Mouse (Mus musculus) cerebellum, adult 2 months (tissue): Measurements from ENCODE around the gene Gm28845. TPM values are rescaled to one million over a fixed set of nuclear protein-coding genes. Genes with fewer than 3 reads are reported as not detected.

ENCODE experiments used
- DNase-seq, 2 experiments: peaks; one replicate each; pipeline ENCODE4 v3.0.0; 2021
- H3K27ac ChIP-seq: fragments of 200-500 bp; 2 replicates; pipeline ENCODE4 v1.5.1; 2012; ENCODE audit warnings: low read length, control low read depth, inconsistent platforms; ENCODE audit not compliant: insufficient read depth
- H3K27me3 ChIP-seq: fragments of 200-500 bp; 2 replicates; pipeline ENCODE4 v1.6.1; 2012; ENCODE audit warnings: inconsistent platforms, mild to moderate bottlenecking, low read length, moderate library complexity; ENCODE audit not compliant: control insufficient read depth, insufficient read depth
- H3K4me1 ChIP-seq: fragments of 200-500 bp; 2 replicates; pipeline ENCODE4 v1.6.1; 2011; ENCODE audit warnings: low read length; ENCODE audit not compliant: control insufficient read depth, insufficient read depth
- H3K4me3 ChIP-seq: fragments of 200-500 bp; replicated peaks from 2 replicates; pipeline ENCODE3; 2011; ENCODE audit warnings: mild to moderate bottlenecking, low read depth, low read length, control low read depth; ENCODE audit not compliant: insufficient read depth
- CTCF ChIP-seq: fragments of 200-500 bp; IDR thresholded peaks from 2 replicates; pipeline ENCODE4 v1.5.1; 2011; ENCODE audit warnings: low read depth, mild to moderate bottlenecking, control low read depth, low read length, moderate library complexity, borderline replicate concordance; ENCODE audit not compliant: insufficient read depth
- POLR2A ChIP-seq: fragments of 200-500 bp; IDR thresholded peaks from 2 replicates; pipeline ENCODE4 v1.6.1; 2011; ENCODE audit warnings: low read length, control low read depth, borderline replicate concordance; ENCODE audit not compliant: insufficient read depth
- WGBS: fragments of 180-500 bp; shearing (Covaris S2); methylation state at CpG from one replicate; pipeline ENCODE4 v1.1.7; 2018; 5-methylcytosine and 5-hydroxymethylcytosine counted together
- polyA plus RNA-seq: library from polyadenylated mRNA; depleted of rRNA; stranded (reverse); fragments of >200 nt; gene quantifications from 2 replicates; pipeline ENCODE4 v1.2.3, GENCODE M21; 2012; rRNA removed

Gene Gm28845
- 0.82 and 1.0 TPM in 2 replicates for polyA plus RNA-seq

- Histone ChIP-seq H3K27me3 (no peaks in the 10 kb centered on the region), H3K4me3 (no peak within 1 kb of the TSS), H3K4me1 (no peaks in the 10 kb centered on the region), H3K27ac (no peak within 1 kb of the TSS)
- no peak for DNase-seq
- 81% methylated on average over 1 of the region's 1 CpGs for WGBS
- TF ChIP-seq POLR2A (no peak), CTCF (no peak)
Measured at GRCm38 (mm10) chr1:65119438-65119837, at the start of gene Gm28845. TSS of gene Gm28845 (minus strand) at chr1:65119558.

DNA sequence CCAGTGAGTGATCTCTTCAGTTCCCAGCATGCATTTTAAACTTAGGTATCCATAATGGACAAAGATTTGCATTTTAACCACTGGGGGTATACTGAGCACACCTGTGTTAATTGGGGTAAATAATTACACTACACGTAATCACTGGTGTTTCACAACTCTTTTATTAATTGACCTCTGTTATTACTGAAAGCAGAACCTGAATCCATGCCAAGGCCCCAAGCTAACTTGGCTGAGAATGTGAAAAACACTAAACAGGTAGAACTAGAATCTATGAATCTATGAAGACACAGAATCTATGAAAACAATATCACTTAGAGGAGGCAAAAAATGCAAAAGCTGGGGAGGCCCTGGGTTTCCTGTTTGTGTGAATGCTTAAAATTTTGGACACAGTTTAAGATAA lies 48.1 kb upstream of the Gm28845 start:
- H3K4me3 ChIP-seq, result no peak overlapping the region
- DNase-seq, result no peak
- 80% methylated on average over 1 of the region's 1 CpGs for WGBS
- H3K4me1 ChIP-seq, result no peaks in the 10 kb centered on the region
- no peak for TF ChIP-seq CTCF
- no peak overlapping the region for H3K27ac ChIP-seq
- no peaks in the 10 kb centered on the region for H3K27me3 ChIP-seq

DNA sequence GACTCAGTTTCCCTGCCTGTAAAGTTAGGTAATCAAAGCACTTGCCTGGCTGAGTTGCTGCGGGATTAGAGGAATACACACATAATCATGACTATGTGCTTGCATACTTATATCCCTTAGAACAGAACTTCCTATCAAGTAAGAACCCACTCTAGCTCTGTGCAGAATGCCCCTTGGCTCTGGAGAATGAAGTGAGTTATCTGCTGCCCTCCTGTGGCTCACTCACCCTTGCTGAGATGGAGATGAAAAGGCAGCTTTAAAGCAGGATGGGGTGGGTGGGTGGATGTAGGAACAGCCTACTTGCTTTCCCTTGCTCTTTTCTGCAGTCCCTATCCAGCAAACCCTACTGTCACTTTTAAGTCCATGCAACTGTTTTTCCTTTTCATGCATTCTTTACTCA lies 42.9 kb upstream of the Gm28845 start:
- TF ChIP-seq POLR2A (no peak), CTCF (no peak)
- no peaks in the 10 kb centered on the region for H3K4me1 ChIP-seq
- H3K27me3 ChIP-seq, result no peaks in the 10 kb centered on the region
- DNase-seq, result no peak
- H3K27ac ChIP-seq, result no peak overlapping the region
- no peak overlapping the region for H3K4me3 ChIP-seq
- 100% methylated on average over 1 of the region's 1 CpGs for WGBS

GRCm38 (mm10) chr1:65156111-65156510 lies 36.8 kb upstream of the Gm28845 start:
- 94% methylated on average over 5 of the region's 5 CpGs for WGBS
- Histone ChIP-seq H3K27me3 (no peaks in the 10 kb centered on the region), H3K4me3 (no peak overlapping the region), H3K4me1 (no peaks in the 10 kb centered on the region), H3K27ac (no peak overlapping the region)
- no peak for DNase-seq
- TF ChIP-seq CTCF (no peak), POLR2A (no peak)

DNA sequence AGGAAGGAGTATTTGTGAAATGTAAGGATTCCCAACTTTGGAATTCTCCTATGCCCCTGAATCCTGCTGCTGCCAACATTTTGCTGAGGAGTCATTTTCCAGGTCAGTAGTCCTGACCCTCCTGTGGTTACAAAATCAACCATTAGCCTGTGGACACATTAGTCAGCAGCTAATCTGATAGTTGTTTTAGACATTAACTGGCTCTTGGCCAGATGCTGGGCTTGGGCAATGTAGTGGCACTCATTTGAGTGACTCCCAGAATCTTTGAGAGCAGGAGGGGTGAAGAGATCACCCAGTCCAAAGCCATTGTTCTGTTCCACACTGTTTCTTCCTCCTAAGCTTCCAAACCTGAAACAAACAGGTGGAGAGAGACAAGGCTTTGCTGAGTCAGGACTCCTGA lies 35.5 kb upstream of the Gm28845 start:
- DNase-seq, result no peak
- TF ChIP-seq POLR2A, result no peak
- TF ChIP-seq CTCF, result no peak
- Histone ChIP-seq H3K4me1 (no peaks in the 10 kb centered on the region), H3K4me3 (no peak overlapping the region), H3K27ac (no peak overlapping the region), H3K27me3 (no peaks in the 10 kb centered on the region)

GRCm38 (mm10) chr1:65147971-65148370 lies 28.6 kb upstream of the Gm28845 start:
- TF ChIP-seq POLR2A (no peak), CTCF (no peak)

DNA sequence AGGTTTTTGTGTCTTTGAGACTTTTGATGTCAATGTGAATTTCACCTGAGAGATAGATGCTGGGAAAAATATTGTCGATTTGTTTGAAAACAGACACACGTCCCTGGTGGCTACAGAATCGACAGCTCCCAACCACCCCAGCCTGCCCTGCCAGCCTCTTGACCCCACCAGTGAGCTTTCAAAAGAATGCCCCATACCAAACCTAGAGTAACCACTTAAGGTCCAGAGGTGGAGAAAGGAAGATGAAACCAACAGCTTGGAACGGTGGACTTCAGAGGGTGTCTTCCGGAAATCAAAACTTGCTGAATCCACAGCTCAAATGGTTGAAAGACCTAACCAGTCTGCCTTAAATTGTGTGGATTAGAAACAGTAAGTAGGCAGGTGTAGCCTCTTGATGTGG lies 28.0 kb upstream of the Gm28845 start:
- Histone ChIP-seq H3K4me1 (no peaks in the 10 kb centered on the region), H3K27ac (no peak overlapping the region), H3K27me3 (no peaks in the 10 kb centered on the region), H3K4me3 (no peak overlapping the region)
- no peak for DNase-seq
- TF ChIP-seq POLR2A (no peak), CTCF (no peak)
- WGBS, result 96% methylated on average over 5 of the region's 5 CpGs

More at GRCm38 (mm10) chr1:65147971-65148370, 28.6 kb upstream of the Gm28845 start:
- Histone ChIP-seq H3K4me1 (no peaks in the 10 kb centered on the region), H3K4me3 (no peak overlapping the region), H3K27me3 (no peaks in the 10 kb centered on the region), H3K27ac (no peak overlapping the region)
- DNase-seq, result no peak
- WGBS, result 71% methylated on average over 3 of the region's 3 CpGs

- DNase-seq, result no peak
- Histone ChIP-seq H3K4me1 (no peaks in the 10 kb centered on the region), H3K4me3 (no peak overlapping the region), H3K27ac (no peak overlapping the region), H3K27me3 (no peaks in the 10 kb centered on the region)
- no peak for TF ChIP-seq CTCF
- no peak for TF ChIP-seq POLR2A
- WGBS, result 63% methylated on average over 2 of the region's 2 CpGs
Measured at GRCm38 (mm10) chr1:65146601-65147000, 27.2 kb upstream of the Gm28845 start.

- no peaks in the 10 kb centered on the region for H3K27me3 ChIP-seq
- TF ChIP-seq POLR2A (no peak), CTCF (no peak)
- no peak overlapping the region for H3K27ac ChIP-seq
- no peaks in the 10 kb centered on the region for H3K4me1 ChIP-seq
- 93% methylated on average over 2 of the region's 2 CpGs for WGBS
- no peak overlapping the region for H3K4me3 ChIP-seq
- DNase-seq, result no peak
Measured at GRCm38 (mm10) chr1:65144783-65145182, 25.4 kb upstream of the Gm28845 start.
